Mouse (Mus musculus): ENCODE data around the gene Ttc28. TPM values are rescaled to one million over a fixed set of nuclear protein-coding genes. Genes with fewer than 3 reads are reported as not detected.

Gene Ttc28
- total RNA-seq, 1 experiment = 5.8 TPM

DNA sequence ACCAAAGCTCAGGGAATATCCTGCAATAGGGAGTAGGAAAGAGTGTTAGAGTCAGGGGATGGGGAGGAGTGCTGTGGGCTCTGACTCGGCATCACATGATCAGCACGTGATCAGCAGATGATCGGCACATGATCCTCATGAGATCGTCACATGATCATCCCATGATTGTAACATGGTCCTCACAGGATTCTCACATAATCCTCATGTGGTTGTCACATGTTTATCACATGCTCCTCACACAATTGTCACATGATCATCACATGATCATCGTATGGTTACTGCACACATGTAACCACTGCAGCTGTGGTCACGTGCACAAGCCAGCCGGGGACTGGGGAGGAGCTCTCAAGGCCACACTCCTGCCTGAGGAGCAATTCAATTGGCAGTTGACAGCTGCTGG is 264.8 kb downstream of the Ttc28 start:
- Histone ChIP-seq H3K4me3 (ENCODE audit: insufficient read depth in 1 of 2, low read depth in 1 of 2, low read length in 2 of 2, poor library complexity in 1 of 2, severe bottlenecking in 1 of 2) (no peak overlapping the region), H3K9ac (ENCODE audit: insufficient read depth, low read depth, low read length, poor library complexity, severe bottlenecking) (no peak overlapping the region), H3K9me3 (ENCODE audit: control insufficient read depth, insufficient read depth, low read depth, low read length) (no peaks in the 10 kb centered on the region), H3K27ac (ENCODE audit: insufficient read depth, low read depth, low read length, poor library complexity, severe bottlenecking) (no peak overlapping the region), H3K36me3 (ENCODE audit: control insufficient read depth, insufficient read depth, low read length, poor library complexity, severe bottlenecking) (no peaks in the 10 kb centered on the region), H3K4me1 (ENCODE audit: control insufficient read depth in 2 of 2, insufficient read depth in 2 of 2, low read length in 2 of 2, poor library complexity in 1 of 2) (no peaks in the 10 kb centered on the region; a peak in 1 of 4 replicates)
- DNase-seq (ENCODE audit: low read depth, low spot score) = no peak
- TF ChIP-seq ZNF384 (IDR thresholded peaks at IDR 0.05; ENCODE audit: low read depth, low read length) (no peak), MAFK (IDR thresholded peaks at IDR 0.05; ENCODE audit: insufficient read depth, low read depth, low read length) (no peak), CHD2 (IDR thresholded peaks at IDR 0.05; ENCODE audit: low read depth, low read length) (no peak), HCFC1 (IDR thresholded peaks at IDR 0.05; ENCODE audit: borderline replicate concordance, insufficient read depth, low read length) (no peak), ZC3H11A (IDR thresholded peaks at IDR 0.05; ENCODE audit: borderline replicate concordance, low read depth, low read length) (no peak)
- in situ Hi-C loops (cut with MboI; ENCODE audit: low sequenced_read_pairs in 2 of 2, unreplicated experiment in 2 of 2) = no loop called here

DNA sequence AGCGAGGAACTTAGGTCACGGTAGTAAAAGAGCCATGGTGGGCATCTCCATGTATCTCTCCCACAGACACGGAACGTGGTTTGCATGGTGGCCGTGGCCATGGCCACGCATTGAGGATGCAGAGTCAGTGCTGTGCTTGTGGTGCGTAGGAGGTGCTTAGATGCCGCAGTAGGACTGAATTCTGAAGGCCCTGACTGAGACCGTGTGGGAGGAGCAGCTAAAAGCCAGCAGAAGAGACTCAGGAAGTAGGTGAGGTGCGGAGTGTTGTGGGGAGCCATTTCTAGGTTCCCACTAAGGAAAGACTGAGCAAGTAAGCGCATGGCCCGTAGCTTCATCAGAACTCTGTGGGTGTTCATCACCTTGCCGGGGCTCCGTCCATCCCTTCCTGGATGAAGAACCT is 271.0 kb downstream of the Ttc28 start:
- Histone ChIP-seq H3K27ac (ENCODE audit: insufficient read depth, low read depth, low read length, poor library complexity, severe bottlenecking) (no peak overlapping the region), H3K4me1 (ENCODE audit: control insufficient read depth in 2 of 2, insufficient read depth in 2 of 2, low read length in 2 of 2, poor library complexity in 1 of 2) (no peaks in the 10 kb centered on the region; a peak in 1 of 4 replicates), H3K36me3 (ENCODE audit: control insufficient read depth, insufficient read depth, low read length, poor library complexity, severe bottlenecking) (no peaks in the 10 kb centered on the region), H3K9ac (ENCODE audit: insufficient read depth, low read depth, low read length, poor library complexity, severe bottlenecking) (no peak overlapping the region), H3K4me3 (ENCODE audit: insufficient read depth in 1 of 2, low read depth in 1 of 2, low read length in 2 of 2, poor library complexity in 1 of 2, severe bottlenecking in 1 of 2) (no peak overlapping the region), H3K9me3 (ENCODE audit: control insufficient read depth, insufficient read depth, low read depth, low read length) (no peaks in the 10 kb centered on the region)
- DNase-seq (ENCODE audit: low read depth, low spot score) = no peak
- TF ChIP-seq CHD2 (IDR thresholded peaks at IDR 0.05; ENCODE audit: low read depth, low read length) = no peak
- no peak for TF ChIP-seq HCFC1 (IDR thresholded peaks at IDR 0.05; ENCODE audit: borderline replicate concordance, insufficient read depth, low read length)
- TF ChIP-seq ZNF384 (IDR thresholded peaks at IDR 0.05; ENCODE audit: low read depth, low read length) = no peak
- TF ChIP-seq MAFK (IDR thresholded peaks at IDR 0.05; ENCODE audit: insufficient read depth, low read depth, low read length) = no peak
- no peak for TF ChIP-seq ZC3H11A (IDR thresholded peaks at IDR 0.05; ENCODE audit: borderline replicate concordance, low read depth, low read length)
- in situ Hi-C loops (cut with MboI; ENCODE audit: low sequenced_read_pairs in 2 of 2, unreplicated experiment in 2 of 2) = no loop called here

DNA sequence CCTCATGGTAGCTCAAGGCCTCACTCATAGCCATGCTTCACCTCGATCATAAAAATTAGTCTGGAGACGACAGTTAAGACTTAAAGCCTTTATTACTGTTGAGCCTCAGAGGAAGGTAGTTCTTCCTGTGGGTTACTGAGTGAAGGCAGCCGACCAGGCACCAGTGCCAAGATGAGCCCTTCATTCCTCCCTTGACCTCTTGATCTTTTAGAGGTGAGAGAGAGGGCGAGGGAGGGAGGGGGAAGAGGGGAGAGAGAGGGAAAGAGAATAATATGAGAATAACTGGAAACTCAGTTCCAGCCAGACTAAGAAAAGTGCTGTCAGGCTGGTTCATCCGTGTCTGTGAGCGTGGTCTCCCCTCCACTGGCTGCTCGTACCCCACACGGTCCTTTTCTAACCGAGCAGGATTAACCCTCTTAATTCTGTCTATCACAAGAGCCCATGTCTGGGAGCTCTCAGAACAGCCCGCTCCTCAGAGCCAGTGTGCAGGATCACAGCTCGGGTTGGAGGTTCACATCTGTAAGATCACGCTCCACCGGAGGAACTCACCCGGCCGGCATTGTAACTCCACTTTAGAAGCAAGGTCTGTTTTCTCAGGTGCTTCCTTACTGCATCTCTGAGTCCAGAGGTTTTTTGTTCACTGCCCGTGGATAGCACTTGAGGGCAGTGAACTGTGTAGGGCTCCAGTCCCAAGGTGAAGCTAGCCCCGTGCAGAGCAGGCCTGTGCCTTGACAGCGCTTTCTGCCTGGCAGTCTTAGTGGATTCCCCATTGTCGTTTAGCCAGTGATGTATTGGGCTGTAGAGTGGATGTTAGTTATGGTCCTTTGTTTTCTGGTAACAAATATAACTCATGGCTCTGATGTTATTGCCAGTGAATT is 272.5 kb downstream of the Ttc28 start:
- Histone ChIP-seq H3K9ac (ENCODE audit: insufficient read depth, low read depth, low read length, poor library complexity, severe bottlenecking) (no peak overlapping the region), H3K4me3 (ENCODE audit: insufficient read depth in 1 of 2, low read depth in 1 of 2, low read length in 2 of 2, poor library complexity in 1 of 2, severe bottlenecking in 1 of 2) (no peak overlapping the region), H3K36me3 (ENCODE audit: control insufficient read depth, insufficient read depth, low read length, poor library complexity, severe bottlenecking) (no peaks in the 10 kb centered on the region), H3K9me3 (ENCODE audit: control insufficient read depth, insufficient read depth, low read depth, low read length) (no peaks in the 10 kb centered on the region), H3K4me1 (ENCODE audit: control insufficient read depth in 2 of 2, insufficient read depth in 2 of 2, low read length in 2 of 2, poor library complexity in 1 of 2) (no peaks in the 10 kb centered on the region; a peak in 1 of 4 replicates), H3K27ac (ENCODE audit: insufficient read depth, low read depth, low read length, poor library complexity, severe bottlenecking) (no peak overlapping the region)
- TF ChIP-seq HCFC1 (IDR thresholded peaks at IDR 0.05; ENCODE audit: borderline replicate concordance, insufficient read depth, low read length) (no peak), CHD2 (IDR thresholded peaks at IDR 0.05; ENCODE audit: low read depth, low read length) (no peak), MAFK (IDR thresholded peaks at IDR 0.05; ENCODE audit: insufficient read depth, low read depth, low read length) (no peak), ZNF384 (IDR thresholded peaks at IDR 0.05; ENCODE audit: low read depth, low read length) (no peak), ZC3H11A (IDR thresholded peaks at IDR 0.05; ENCODE audit: borderline replicate concordance, low read depth, low read length) (no peak)
- in situ Hi-C loops (cut with MboI; ENCODE audit: low sequenced_read_pairs in 2 of 2, unreplicated experiment in 2 of 2) = no loop called here
- DNase-seq (ENCODE audit: low read depth, low spot score) = no peak

DNA sequence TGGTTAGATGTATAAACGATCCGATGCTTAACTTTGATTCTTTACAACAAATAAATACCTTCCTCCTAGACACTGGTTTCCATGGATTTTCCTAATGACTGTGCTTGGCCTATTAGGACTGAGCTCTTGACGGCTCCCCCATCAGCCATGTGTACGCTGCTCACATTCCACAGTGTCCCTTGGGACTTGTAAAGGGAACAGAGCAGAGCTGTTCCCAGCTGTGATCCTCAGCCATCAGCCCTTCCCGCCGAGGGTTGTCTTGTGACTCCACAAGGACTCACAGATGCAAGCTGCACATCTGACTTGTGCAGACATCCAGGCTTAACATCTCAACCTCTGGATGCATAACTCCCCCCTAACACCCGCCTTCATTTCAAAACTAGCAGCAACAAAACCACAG is 275.0 kb downstream of the Ttc28 start:
- in situ Hi-C loops (cut with MboI; ENCODE audit: low sequenced_read_pairs in 2 of 2, unreplicated experiment in 2 of 2) = no loop called here
- H3K4me1 ChIP-seq (ENCODE audit: control insufficient read depth in 2 of 2, insufficient read depth in 2 of 2, low read length in 2 of 2, poor library complexity in 1 of 2) = no peaks in the 10 kb centered on the region; a peak in 1 of 4 replicates
- DNase-seq (ENCODE audit: low read depth, low spot score) = no peak

More for the DNA sequence above, 275.0 kb downstream of the Ttc28 start:
- Histone ChIP-seq H3K9me3 (ENCODE audit: control insufficient read depth, insufficient read depth, low read depth, low read length) (no peaks in the 10 kb centered on the region), H3K4me3 (ENCODE audit: insufficient read depth in 1 of 2, low read depth in 1 of 2, low read length in 2 of 2, poor library complexity in 1 of 2, severe bottlenecking in 1 of 2) (no peak overlapping the region), H3K36me3 (ENCODE audit: control insufficient read depth, insufficient read depth, low read length, poor library complexity, severe bottlenecking) (no peaks in the 10 kb centered on the region), H3K9ac (ENCODE audit: insufficient read depth, low read depth, low read length, poor library complexity, severe bottlenecking) (no peak overlapping the region), H3K27ac (ENCODE audit: insufficient read depth, low read depth, low read length, poor library complexity, severe bottlenecking) (no peak overlapping the region)
- TF ChIP-seq MAFK (IDR thresholded peaks at IDR 0.05; ENCODE audit: insufficient read depth, low read depth, low read length) = no peak
- TF ChIP-seq ZNF384 (IDR thresholded peaks at IDR 0.05; ENCODE audit: low read depth, low read length) = no peak
- no peak for TF ChIP-seq ZC3H11A (IDR thresholded peaks at IDR 0.05; ENCODE audit: borderline replicate concordance, low read depth, low read length)
- no peak for TF ChIP-seq HCFC1 (IDR thresholded peaks at IDR 0.05; ENCODE audit: borderline replicate concordance, insufficient read depth, low read length)
- TF ChIP-seq CHD2 (IDR thresholded peaks at IDR 0.05; ENCODE audit: low read depth, low read length) = no peak
